In genomic region chr5:147916171-147916570, GRCm38 (mm10) we compare ENCODE assay signal across 23 mouse cellular contexts.
"Had no signal": no experiment of that assay in that cellular context is flagged by ENCODE, and none has a peak within 500 bp of the region (broad histone marks: within the 10 kb centered on the region; RNA-seq: fewer than 3 reads in every experiment).

No protein-coding gene starts in this region.

- H3K4me2 ChIP-seq: limb, embryonic 13.5 days; lung, embryonic 14.5 days; midbrain, embryonic 12.5 days; midbrain, embryonic 15.5 days; neural tube, embryonic 12.5 days; neural tube, embryonic 15.5 days had no signal

- H3K27ac ChIP-seq: kidney, postnatal 0 days; layer of hippocampus, adult 2 months; limb, embryonic 10.5 days; limb, embryonic 13.5 days; liver, embryonic 14.5 days; macrophage; midbrain, embryonic 12.5 days; midbrain, embryonic 15.5 days; neural tube, embryonic 12.5 days; neural tube, embryonic 15.5 days; stomach, postnatal 0 days had no signal

- H3K4me3 ChIP-seq: layer of hippocampus, adult 2 months; limb, embryonic 10.5 days; limb, embryonic 13.5 days; midbrain, embryonic 12.5 days; midbrain, embryonic 15.5 days; neural tube, embryonic 12.5 days; neural tube, embryonic 15.5 days had no signal

- H3K4me1 ChIP-seq: midbrain, embryonic 12.5 days; midbrain, embryonic 15.5 days; neural tube, embryonic 12.5 days; neural tube, embryonic 15.5 days had no signal

- DNase-seq: kidney, adult 18-20 months; kidney, postnatal 25 days; layer of hippocampus, adult 9-11 months; liver; liver, postnatal 0 days; lung, embryonic 14.5 days; retina, postnatal 1 day; right cerebral cortex, postnatal 14 days; right cerebral cortex, postnatal 4 days; thymus, adult 18-20 months; thymus, postnatal 36 days had no signal

- ATAC-seq: liver, postnatal 0 days; lung, postnatal 0 days; midbrain, embryonic 15.5 days had no signal

- H3K27me3 ChIP-seq: limb, embryonic 13.5 days; midbrain, embryonic 12.5 days; midbrain, embryonic 15.5 days; neural tube, embryonic 12.5 days; neural tube, embryonic 15.5 days had no signal

- H3K9me3 ChIP-seq: limb, embryonic 10.5 days; limb, embryonic 13.5 days; midbrain, embryonic 12.5 days; midbrain, embryonic 15.5 days; neural tube, embryonic 12.5 days; neural tube, embryonic 15.5 days had no signal

- H3K9ac ChIP-seq: limb, embryonic 13.5 days; liver, embryonic 14.5 days; liver, postnatal 0 days; lung, embryonic 14.5 days; midbrain, embryonic 12.5 days; midbrain, embryonic 15.5 days; neural tube, embryonic 12.5 days; neural tube, embryonic 15.5 days had no signal

- H3K36me3 ChIP-seq: limb, embryonic 10.5 days; limb, embryonic 13.5 days; midbrain, embryonic 12.5 days; midbrain, embryonic 15.5 days; neural tube, embryonic 12.5 days; neural tube, embryonic 15.5 days had no signal
